Mouse (Mus musculus) embryonic facial prominence, embryonic 11.5 days (tissue): ENCODE measurements around the gene Cited1. TPM values are rescaled to one million over a fixed set of nuclear protein-coding genes. Genes with fewer than 3 reads are reported as not detected.
A peak's percentile ranks its signal among the peaks of the same experiment; 100 is the strongest.
"Not testable (repeated sequence)": the region's sequence is repeated elsewhere in the genome, so short reads cannot be mapped to it uniquely, and the experiment has no call there.

Experiments
- ATAC-seq: fragments of 200-750 bp; cut with Nextera tagmentation; replicated peaks from 2 replicates; pipeline ENCODE4 v1.8.0; 2017; ENCODE audit warnings: low read depth; ENCODE audit not compliant: insufficient number of reproducible peaks, low FRiP score, low TSS enrichment
- DNase-seq: peaks from one replicate; pipeline ENCODE4 v3.0.0-alpha.2; 2015; ENCODE audit warnings: low spot score
- H3K27ac ChIP-seq: fragments of 300-500 bp; sonication (generic); replicated peaks from 2 replicates; pipeline ENCODE4 v1.5.1; 2014; ENCODE audit warnings: mild to moderate bottlenecking, low read depth, low read length, control low read depth
- H3K27me3 ChIP-seq: fragments of 300-500 bp; sonication (generic); 2 replicates; pipeline ENCODE4 v1.6.1; 2014; ENCODE audit warnings: mild to moderate bottlenecking, low read length, moderate library complexity, mixed read lengths; ENCODE audit not compliant: control insufficient read depth, insufficient read depth
- H3K36me3 ChIP-seq: fragments of 300-500 bp; sonication (generic); replicated peaks from 2 replicates; pipeline ENCODE4 v1.6.1; 2014; ENCODE audit warnings: low read depth, mild to moderate bottlenecking, low read length, moderate library complexity, mixed read lengths; ENCODE audit not compliant: control insufficient read depth, insufficient read depth
- H3K4me1 ChIP-seq: fragments of 300-500 bp; sonication (generic); 2 replicates; pipeline ENCODE4 v1.6.1; 2014; ENCODE audit warnings: low read length, mixed read lengths; ENCODE audit not compliant: control insufficient read depth, insufficient read depth
- H3K4me2 ChIP-seq: fragments of 300-500 bp; sonication (generic); 2 replicates; pipeline ENCODE4 v1.6.1; 2014; ENCODE audit warnings: low read depth, mild to moderate bottlenecking, control low read depth, low read length, moderate library complexity
- H3K4me3 ChIP-seq: fragments of 300-500 bp; sonication (generic); 2 replicates; pipeline ENCODE4 v1.5.1; 2014; ENCODE audit warnings: low read depth, low read length, control low read depth
- H3K9ac ChIP-seq: fragments of 300-500 bp; sonication (generic); replicated peaks from 2 replicates; pipeline ENCODE4 v1.6.1; 2014; ENCODE audit warnings: mild to moderate bottlenecking, control low read depth, low read length
- H3K9me3 ChIP-seq: fragments of 300-500 bp; sonication (generic); replicated peaks from 2 replicates; pipeline ENCODE4 v1.6.1; 2016; ENCODE audit warnings: mild to moderate bottlenecking, low read length, inconsistent platforms, mixed read lengths; ENCODE audit not compliant: control insufficient read depth
- WGBS: fragments of 180-500 bp; shearing (Covaris S2); extraction: QIAGEN DNeasy Blood & Tissue Kit; methylation state at CpG from one replicate; pipeline ENCODE4 v1.1.7; 2014; 5-methylcytosine and 5-hydroxymethylcytosine counted together
- microRNA-seq: library from miRNA; unstranded; fragments of <30 nt; microRNA quantifications from one replicate; pipeline ENCODE4, GENCODE M21; 2016; ENCODE audit warnings: borderline number of aligned reads
- polyA plus RNA-seq: library from polyadenylated mRNA; unstranded; fragments of >200 nt; fragmentation: Nextera tagmentation; extraction: Ambion mirVana; gene quantifications from 2 replicates; pipeline ENCODE4 v1.2.1, GENCODE M21; 2014

Cited1 gene
- polyA plus RNA-seq, 1 experiment from 2014 or later, result 61.5 TPM

- peak overlapping the region; percentile 50 for H3K4me3 ChIP-seq
- no peaks in the 10 kb centered on the region for H3K36me3 ChIP-seq
- no peaks in the 10 kb centered on the region for H3K9me3 ChIP-seq
- H3K4me1 ChIP-seq, result no peaks in the 10 kb centered on the region
- ATAC-seq, result no peak
- no peak overlapping the region for H3K27ac ChIP-seq
- H3K4me2 ChIP-seq, result peak overlapping the region; percentile 79
- DNase-seq, result peak; percentile 32
- peaks cover 15% of the 10 kb centered on the region for H3K27me3 ChIP-seq
- WGBS, result 16% methylated on average over 58 of the region's 68 CpGs
- H3K9ac ChIP-seq, result peak overlapping the region; percentile 53
These were observed 1.7 kb downstream of the Cited1 start for GRCm38 (mm10) chrX:102250150-102250890.

GRCm38 (mm10) chrX:102244334-102244733, 7.6 kb downstream of the Cited1 start:
- WGBS, result 56% methylated on average over 2 of the region's 2 CpGs
- 0 out of 2 replicates have a peak, but pooled peaks cover 2% of the 10 kb centered on the region for H3K27me3 ChIP-seq

GRCm38 (mm10) chrX:102219126-102219525, 32.9 kb downstream of the Cited1 start:
- 14% methylated on average over 1 of the region's 1 CpGs for whole genome bisulfite sequencing
- Histone ChIP-seq H3K9ac (no peak overlapping the region), H3K36me3 (no peaks in the 10 kb centered on the region), H3K4me1 (no peaks in the 10 kb centered on the region), H3K4me2 (no peak overlapping the region), H3K27me3 (no peaks in the 10 kb centered on the region), H3K9me3 (no peaks in the 10 kb centered on the region), H3K27ac (no peak overlapping the region), H3K4me3 (no peak overlapping the region)
- peak; percentile 54 for DNase-seq
- no peak for ATAC-seq

More at GRCm38 (mm10) chrX:102244334-102244733, 7.6 kb downstream of the Cited1 start:
- Histone ChIP-seq H3K4me1 (no peaks in the 10 kb centered on the region), H3K4me3 (no peak overlapping the region), H3K4me2 (no peak overlapping the region), H3K27ac (no peak overlapping the region), H3K9me3 (no peaks in the 10 kb centered on the region), H3K9ac (no peak overlapping the region), H3K36me3 (no peaks in the 10 kb centered on the region)
- DNase-seq (no peak), ATAC-seq (no peak)

- not testable (repeated sequence) for H3K4me2 ChIP-seq, H3K4me1 ChIP-seq, H3K9me3 ChIP-seq, H3K27me3 ChIP-seq, H3K9ac ChIP-seq, H3K4me3 ChIP-seq, ATAC-seq, H3K27ac ChIP-seq, H3K36me3 ChIP-seq
- WGBS, result 49% methylated on average over 9 of the region's 9 CpGs
- peak; percentile 49 for DNase-seq
These were observed 36.6 kb downstream of the Cited1 start for GRCm38 (mm10) chrX:102215356-102215755.

Small RNAs within 50 kb of the gene (microRNA-seq; reads per million reads assigned to microRNA genes)
- not detected for gene Gm26318

Other genes starting within 250 kb of the Cited1 start
- gene Rtl5, start 180.9 kb downstream of the Cited1 start, polyA plus RNA-seq, result 2.2 TPM in 2 replicates
- gene Pin4, start 132.7 kb downstream of the Cited1 start, polyA plus RNA-seq, result 67.3 and 70.8 TPM in 2 replicates
- 26.0 and 28.5 TPM in 2 replicates for gene Ercc6l, start 95.1 kb downstream of the Cited1 start, polyA plus RNA-seq
- 797 and 814 TPM in 2 replicates for gene Rps4x, start 62.8 kb downstream of the Cited1 start, polyA plus RNA-seq